Mouse (Mus musculus) liver, embryonic 13.5 days (tissue): ENCODE measurements around the gene Itpr2. TPM values are rescaled to one million over a fixed set of nuclear protein-coding genes. Genes with fewer than 3 reads are reported as not detected.

ENCODE experiments used
- ATAC-seq: fragments of 200-750 bp; cut with Nextera tagmentation; 2 replicates; pipeline ENCODE4 v1.8.0; 2017; ENCODE audit warnings: low read depth, mild to moderate bottlenecking, moderate number of reproducible peaks, moderate library complexity
- DNase-seq: peaks from one replicate; pipeline ENCODE4 v3.0.0; 2022
- H3K27ac ChIP-seq: fragments of 300-500 bp; sonication (generic); 2 replicates; pipeline ENCODE4 v1.5.1; 2015; ENCODE audit warnings: moderate library complexity, mild to moderate bottlenecking, inconsistent platforms
- H3K27me3 ChIP-seq: fragments of 300-500 bp; sonication (generic); 2 replicates; pipeline ENCODE4 v1.6.1; 2015; ENCODE audit warnings: mild to moderate bottlenecking, inconsistent platforms
- H3K36me3 ChIP-seq: fragments of 300-500 bp; sonication (generic); 2 replicates; pipeline ENCODE4 v1.6.1; 2015; ENCODE audit warnings: mild to moderate bottlenecking, inconsistent platforms
- H3K4me1 ChIP-seq: fragments of 300-500 bp; sonication (generic); replicated peaks from 2 replicates; pipeline ENCODE4 v1.6.1; 2015; ENCODE audit warnings: inconsistent platforms
- H3K4me2 ChIP-seq: fragments of 300-500 bp; sonication (generic); 2 replicates; pipeline ENCODE4 v1.6.1; 2015; ENCODE audit warnings: inconsistent platforms, mild to moderate bottlenecking, moderate library complexity
- H3K4me3 ChIP-seq: fragments of 300-500 bp; sonication (generic); replicated peaks from 2 replicates; pipeline ENCODE4 v1.5.1; 2015; ENCODE audit warnings: mild to moderate bottlenecking, inconsistent platforms
- H3K9ac ChIP-seq: fragments of 300-500 bp; sonication (generic); 2 replicates; pipeline ENCODE4 v1.6.1; 2015; ENCODE audit warnings: mild to moderate bottlenecking, inconsistent platforms
- H3K9me3 ChIP-seq: fragments of 300-500 bp; sonication (generic); replicated peaks from 2 replicates; pipeline ENCODE4 v1.6.1; 2016; ENCODE audit warnings: inconsistent platforms
- WGBS: fragments of 180-500 bp; shearing (Covaris S2); methylation state at CpG from one replicate; pipeline ENCODE4 v1.1.7; 2015; ENCODE audit not compliant: insufficient replicate concordance; 5-methylcytosine and 5-hydroxymethylcytosine counted together
- polyA plus RNA-seq: library from polyadenylated mRNA; unstranded; fragments of >200 nt; fragmentation: Nextera tagmentation; extraction: Ambion mirVana; gene quantifications from 2 replicates; pipeline ENCODE4 v1.2.1, GENCODE M21; 2015

The Itpr2 gene
- polyA plus RNA-seq, 1 experiment from 2014 or later, result 2.4 TPM

GRCm38 (mm10) chr6:146324541-146325204, 177.3 kb downstream of the Itpr2 start:
- H3K4me1 ChIP-seq, result no peaks in the 10 kb centered on the region
- H3K36me3 ChIP-seq, result no peaks in the 10 kb centered on the region
- no peak for ATAC-seq
- no peaks in the 10 kb centered on the region for H3K9me3 ChIP-seq
- H3K9ac ChIP-seq, result no peak overlapping the region
- no peak overlapping the region for H3K27ac ChIP-seq
- H3K4me3 ChIP-seq, result no peak overlapping the region
- H3K27me3 ChIP-seq, result no peaks in the 10 kb centered on the region
- no peak overlapping the region for H3K4me2 ChIP-seq
- WGBS, result 70% methylated on average over 19 of the region's 19 CpGs
- no peak for DNase-seq

GRCm38 (mm10) chr6:146322555-146322954, 179.5 kb downstream of the Itpr2 start:
- H3K27ac ChIP-seq, result no peak overlapping the region
- no peaks in the 10 kb centered on the region for H3K9me3 ChIP-seq
- no peak overlapping the region for H3K4me2 ChIP-seq
- DNase-seq (no peak), ATAC-seq (no peak)
- H3K4me3 ChIP-seq, result no peak overlapping the region
- no peaks in the 10 kb centered on the region for H3K36me3 ChIP-seq
- no peaks in the 10 kb centered on the region for H3K4me1 ChIP-seq
- H3K9ac ChIP-seq, result no peak overlapping the region
- no peaks in the 10 kb centered on the region for H3K27me3 ChIP-seq
- WGBS, result 67% methylated on average over 7 of the region's 7 CpGs

- no peaks in the 10 kb centered on the region for H3K4me1 ChIP-seq
- H3K4me3 ChIP-seq, result no peak overlapping the region
- H3K9ac ChIP-seq, result no peak overlapping the region
- DNase-seq, result no peak
- no peaks in the 10 kb centered on the region for H3K9me3 ChIP-seq
- no peaks in the 10 kb centered on the region for H3K27me3 ChIP-seq
- H3K27ac ChIP-seq, result no peak overlapping the region
- no peak overlapping the region for H3K4me2 ChIP-seq
- WGBS, result 67% methylated on average over 4 of the region's 4 CpGs
- ATAC-seq, result no peak
- no peaks in the 10 kb centered on the region for H3K36me3 ChIP-seq
These were observed 180.1 kb downstream of the Itpr2 start for GRCm38 (mm10) chr6:146321951-146322350.

- ATAC-seq, result no peak
- no peaks in the 10 kb centered on the region for H3K4me1 ChIP-seq
- H3K4me3 ChIP-seq, result no peak overlapping the region
- WGBS, result 70% methylated on average over 6 of the region's 6 CpGs
- no peaks in the 10 kb centered on the region for H3K27me3 ChIP-seq
- H3K36me3 ChIP-seq, result no peaks in the 10 kb centered on the region
- H3K9me3 ChIP-seq, result no peaks in the 10 kb centered on the region
- H3K9ac ChIP-seq, result no peak overlapping the region
- H3K4me2 ChIP-seq, result no peak overlapping the region
- H3K27ac ChIP-seq, result no peak overlapping the region
- no peak for DNase-seq
These were observed 185.6 kb downstream of the Itpr2 start for GRCm38 (mm10) chr6:146316415-146316814.

GRCm38 (mm10) chr6:146315153-146315552, 186.9 kb downstream of the Itpr2 start:
- H3K4me1 ChIP-seq, result no peaks in the 10 kb centered on the region
- no peak for DNase-seq
- ATAC-seq, result no peak
- no peak overlapping the region for H3K9ac ChIP-seq
- WGBS, result 75% methylated on average over 8 of the region's 8 CpGs
- H3K4me2 ChIP-seq, result no peak overlapping the region
- no peak overlapping the region for H3K4me3 ChIP-seq
- H3K27ac ChIP-seq, result no peak overlapping the region
- no peaks in the 10 kb centered on the region for H3K36me3 ChIP-seq
- H3K9me3 ChIP-seq, result no peaks in the 10 kb centered on the region
- H3K27me3 ChIP-seq, result no peaks in the 10 kb centered on the region

GRCm38 (mm10) chr6:146314304-146314703, 187.7 kb downstream of the Itpr2 start:
- Histone ChIP-seq H3K36me3 (no peaks in the 10 kb centered on the region), H3K27me3 (no peaks in the 10 kb centered on the region), H3K9ac (no peak overlapping the region), H3K4me3 (no peak overlapping the region), H3K9me3 (no peaks in the 10 kb centered on the region), H3K4me1 (peaks cover 5% of the 10 kb centered on the region; the same call in 1 of the 2 replicates), H3K4me2 (no peak overlapping the region), H3K27ac (no peak overlapping the region)
- no peak for DNase-seq
- WGBS, result 73% methylated on average over 5 of the region's 5 CpGs
- ATAC-seq, result no peak

GRCm38 (mm10) chr6:146313396-146313795, 188.6 kb downstream of the Itpr2 start:
- H3K27me3 ChIP-seq, result no peaks in the 10 kb centered on the region
- H3K4me3 ChIP-seq, result no peak overlapping the region
- H3K9ac ChIP-seq, result no peak overlapping the region
- peaks cover 5% of the 10 kb centered on the region; the same call in 1 of the 2 replicates for H3K4me1 ChIP-seq
- no peaks in the 10 kb centered on the region for H3K9me3 ChIP-seq
- H3K36me3 ChIP-seq, result no peaks in the 10 kb centered on the region
- WGBS, result 58% methylated on average over 4 of the region's 4 CpGs
- ATAC-seq (no peak), DNase-seq (no peak)
- no peak overlapping the region for H3K27ac ChIP-seq
- H3K4me2 ChIP-seq, result no peak overlapping the region

GRCm38 (mm10) chr6:146310210-146310609, 191.8 kb downstream of the Itpr2 start:
- 66% methylated on average over 2 of the region's 2 CpGs for WGBS
- Histone ChIP-seq H3K36me3 (no peaks in the 10 kb centered on the region), H3K4me3 (no peak overlapping the region), H3K27ac (no peak overlapping the region), H3K9me3 (no peaks in the 10 kb centered on the region), H3K9ac (no peak overlapping the region), H3K4me1 (peaks cover 5% of the 10 kb centered on the region; the same call in 1 of the 2 replicates), H3K4me2 (no peak overlapping the region), H3K27me3 (no peaks in the 10 kb centered on the region)
- ATAC-seq (no peak), DNase-seq (no peak)

GRCm38 (mm10) chr6:146309335-146309734, 192.7 kb downstream of the Itpr2 start:
- Histone ChIP-seq H3K9ac (no peak overlapping the region), H3K4me2 (no peak overlapping the region), H3K27ac (no peak overlapping the region), H3K4me1 (peaks cover 5% of the 10 kb centered on the region; the same call in 1 of the 2 replicates), H3K9me3 (no peaks in the 10 kb centered on the region), H3K4me3 (no peak overlapping the region), H3K27me3 (no peaks in the 10 kb centered on the region), H3K36me3 (no peaks in the 10 kb centered on the region)
- 48% methylated on average over 1 of the region's 1 CpGs for WGBS
- ATAC-seq (peak; percentile 62; the same call in 1 of the 2 replicates), DNase-seq (no peak)

- no peaks in the 10 kb centered on the region for H3K27me3 ChIP-seq
- no peak overlapping the region for H3K4me3 ChIP-seq
- WGBS, result 28% methylated on average over 3 of the region's 3 CpGs
- no peaks in the 10 kb centered on the region for H3K36me3 ChIP-seq
- DNase-seq (no peak), ATAC-seq (no peak)
- peaks cover 5% of the 10 kb centered on the region; the same call in 1 of the 2 replicates for H3K4me1 ChIP-seq
- H3K27ac ChIP-seq, result no peak overlapping the region
- H3K9me3 ChIP-seq, result no peaks in the 10 kb centered on the region
- H3K9ac ChIP-seq, result no peak overlapping the region
- H3K4me2 ChIP-seq, result no peak overlapping the region
These were observed 196.0 kb downstream of the Itpr2 start for GRCm38 (mm10) chr6:146305995-146306394.

- Histone ChIP-seq H3K27me3 (no peaks in the 10 kb centered on the region), H3K27ac (no peak overlapping the region), H3K9me3 (no peaks in the 10 kb centered on the region), H3K36me3 (no peaks in the 10 kb centered on the region), H3K9ac (no peak overlapping the region), H3K4me2 (no peak overlapping the region), H3K4me3 (no peak overlapping the region), H3K4me1 (no peaks in the 10 kb centered on the region)
- DNase-seq, result no peak
- ATAC-seq, result no peak
- 78% methylated on average over 11 of the region's 11 CpGs for WGBS
These were observed 197.9 kb downstream of the Itpr2 start for GRCm38 (mm10) chr6:146304088-146304487.

GRCm38 (mm10) chr6:146303336-146303735, 198.7 kb downstream of the Itpr2 start:
- no peak overlapping the region for H3K9ac ChIP-seq
- 77% methylated on average over 2 of the region's 2 CpGs for WGBS
- ATAC-seq, result no peak
- no peaks in the 10 kb centered on the region for H3K36me3 ChIP-seq
- H3K4me3 ChIP-seq, result no peak overlapping the region
- no peak overlapping the region for H3K27ac ChIP-seq
- H3K27me3 ChIP-seq, result no peaks in the 10 kb centered on the region
- no peaks in the 10 kb centered on the region for H3K4me1 ChIP-seq
- no peak overlapping the region for H3K4me2 ChIP-seq
- no peaks in the 10 kb centered on the region; the same call in 1 of the 2 replicates for H3K9me3 ChIP-seq
- no peak for DNase-seq
